Mouse (Mus musculus) heart, embryonic 16.5 days (tissue): ENCODE results near the gene Tmem186. TPM values are rescaled to one million over a fixed set of nuclear protein-coding genes. Genes with fewer than 3 reads are reported as not detected.

Experiments used
- ATAC-seq: fragments of 200-750 bp; cut with Nextera tagmentation; replicated peaks from 2 replicates; pipeline ENCODE4 v1.8.0; 2017; ENCODE audit warnings: moderate number of reproducible peaks; ENCODE audit not compliant: insufficient read depth, low FRiP score; ENCODE audit errors: extremely low read depth
- H3K27ac ChIP-seq: fragments of 300-500 bp; sonication (generic); 2 replicates; pipeline ENCODE4 v1.5.1; 2014; ENCODE audit warnings: mild to moderate bottlenecking, low read length, control low read depth, moderate library complexity
- H3K27me3 ChIP-seq: fragments of 300-500 bp; sonication (generic); 2 replicates; pipeline ENCODE4 v1.6.1; 2014; ENCODE audit warnings: low read length, mixed read lengths; ENCODE audit not compliant: control insufficient read depth, insufficient read depth
- H3K36me3 ChIP-seq: fragments of 300-500 bp; sonication (generic); 2 replicates; pipeline ENCODE4 v1.6.1; 2014; ENCODE audit not compliant: control insufficient read depth, insufficient read depth
- H3K4me1 ChIP-seq: fragments of 300-500 bp; sonication (generic); 2 replicates; pipeline ENCODE4 v1.6.1; 2014; ENCODE audit warnings: low read length, mixed read lengths; ENCODE audit not compliant: control insufficient read depth, insufficient read depth
- H3K4me2 ChIP-seq: fragments of 300-500 bp; sonication (generic); 2 replicates; pipeline ENCODE4 v1.6.1; 2014; ENCODE audit warnings: low read depth, mild to moderate bottlenecking, control low read depth, low read length
- H3K4me3 ChIP-seq: fragments of 300-500 bp; sonication (generic); 2 replicates; pipeline ENCODE4 v1.5.1; 2014; ENCODE audit warnings: mild to moderate bottlenecking, control low read depth, low read length
- H3K9ac ChIP-seq: fragments of 300-500 bp; sonication (generic); 2 replicates; pipeline ENCODE4 v1.6.1; 2014; ENCODE audit warnings: low read length, control low read depth
- H3K9me3 ChIP-seq: fragments of 300-500 bp; sonication (generic); replicated peaks from 2 replicates; pipeline ENCODE4 v1.6.1; 2016; ENCODE audit warnings: low read length; ENCODE audit not compliant: control insufficient read depth
- WGBS: fragments of 180-500 bp; shearing (Covaris S2); extraction: QIAGEN DNeasy Blood & Tissue Kit; methylation state at CpG from one replicate; pipeline ENCODE4 v1.1.7; 2014; 5-methylcytosine and 5-hydroxymethylcytosine counted together
- polyA plus RNA-seq: library from polyadenylated mRNA; unstranded; fragments of >200 nt; fragmentation: Nextera tagmentation; extraction: Ambion mirVana; gene quantifications from 2 replicates; pipeline ENCODE4 v1.2.1, GENCODE M21; 2015

Gene Tmem186
- polyA plus RNA-seq, 1 experiment from 2014 or later: 19.5 TPM

GRCm38 (mm10) chr16:8676800-8677199, 39.3 kb upstream of the Tmem186 start:
- ATAC-seq: no peak
- H3K9ac ChIP-seq: no peak overlapping the region
- no peaks in the 10 kb centered on the region for H3K36me3 ChIP-seq
- WGBS: 51% methylated on average over 4 of the region's 4 CpGs
- no peak overlapping the region for H3K4me2 ChIP-seq
- no peaks in the 10 kb centered on the region for H3K9me3 ChIP-seq
- no peaks in the 10 kb centered on the region; the same call in 1 of the 2 replicates for H3K4me1 ChIP-seq
- no peaks in the 10 kb centered on the region for H3K27me3 ChIP-seq
- no peak overlapping the region for H3K27ac ChIP-seq
- no peak overlapping the region for H3K4me3 ChIP-seq

DNA sequence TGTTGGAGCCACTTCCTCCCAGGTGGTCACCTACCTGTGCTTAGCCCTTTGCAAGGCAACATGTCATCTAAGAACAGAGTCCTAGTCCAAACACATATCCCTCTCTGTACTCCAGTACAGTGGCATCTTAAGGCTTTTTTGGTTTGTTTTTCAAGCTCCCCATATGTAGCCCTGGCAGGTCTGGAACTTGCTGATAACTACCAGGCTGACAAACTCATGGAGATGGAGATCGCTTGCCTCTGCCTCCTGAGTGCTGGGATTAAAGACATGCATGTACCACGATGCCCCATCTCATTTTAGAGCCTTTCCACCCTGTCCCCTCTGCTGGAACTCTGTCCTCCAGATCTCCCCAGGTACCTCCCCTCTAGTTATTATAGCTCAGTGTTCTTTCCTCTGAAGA, 38.7 kb upstream of the Tmem186 start:
- Histone ChIP-seq H3K27me3 (no peaks in the 10 kb centered on the region), H3K4me1 (peaks cover under 1% of the 10 kb centered on the region; the same call in 1 of the 2 replicates), H3K9ac (no peak overlapping the region), H3K9me3 (no peaks in the 10 kb centered on the region), H3K4me3 (no peak overlapping the region), H3K36me3 (no peaks in the 10 kb centered on the region), H3K4me2 (no peak overlapping the region), H3K27ac (no peak overlapping the region)
- WGBS: 69% methylated on average over 2 of the region's 2 CpGs
- ATAC-seq: no peak

- peaks cover 7% of the 10 kb centered on the region for H3K4me1 ChIP-seq
- no peak overlapping the region for H3K27ac ChIP-seq
- no peak for ATAC-seq
- no peaks in the 10 kb centered on the region for H3K36me3 ChIP-seq
- no peaks in the 10 kb centered on the region for H3K9me3 ChIP-seq
- H3K27me3 ChIP-seq: no peaks in the 10 kb centered on the region
- no peak overlapping the region for H3K4me3 ChIP-seq
- WGBS: 76% methylated on average over 8 of the region's 8 CpGs
- H3K4me2 ChIP-seq: no peak overlapping the region
- no peak overlapping the region for H3K9ac ChIP-seq
Measured at GRCm38 (mm10) chr16:8675559-8675958, 38.0 kb upstream of the Tmem186 start.

GRCm38 (mm10) chr16:8674165-8674564, 36.7 kb upstream of the Tmem186 start:
- WGBS: 5% methylated on average over 8 of the region's 8 CpGs
- Histone ChIP-seq H3K36me3 (no peaks in the 10 kb centered on the region), H3K4me3 (no peak overlapping the region), H3K27ac (no peak overlapping the region), H3K27me3 (no peaks in the 10 kb centered on the region), H3K4me2 (peak overlapping the region; percentile 17; the same call in 1 of the 2 replicates), H3K9ac (no peak overlapping the region), H3K9me3 (no peaks in the 10 kb centered on the region), H3K4me1 (peaks cover 21% of the 10 kb centered on the region)
- no peak for ATAC-seq

GRCm38 (mm10) chr16:8673343-8673742, 35.8 kb upstream of the Tmem186 start:
- no peaks in the 10 kb centered on the region for H3K36me3 ChIP-seq
- no peak for ATAC-seq

DNA sequence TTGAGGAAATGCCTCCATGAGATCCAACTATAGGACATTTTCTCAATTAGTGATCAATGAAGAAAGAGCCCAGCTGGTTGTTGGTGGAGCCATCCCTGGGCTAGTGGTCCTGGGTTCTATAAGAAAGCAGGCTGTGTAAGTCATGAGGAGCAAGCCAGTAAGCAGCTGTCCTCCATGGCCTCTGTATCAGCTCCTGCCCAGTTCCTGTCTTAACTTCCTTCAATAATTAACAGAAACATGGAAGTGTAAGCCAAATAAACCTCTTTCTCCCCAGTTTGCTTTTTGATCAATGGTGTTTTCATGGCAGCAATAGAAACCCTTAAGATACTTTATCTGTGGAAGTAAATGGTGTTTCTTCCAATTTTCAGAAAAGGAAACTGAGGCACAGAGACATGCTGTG, 35.3 kb upstream of the Tmem186 start:
- Histone ChIP-seq H3K36me3 (no peaks in the 10 kb centered on the region), H3K4me3 (no peak overlapping the region), H3K9me3 (no peaks in the 10 kb centered on the region), H3K4me2 (no peak overlapping the region), H3K4me1 (peaks cover 35% of the 10 kb centered on the region), H3K27me3 (no peaks in the 10 kb centered on the region), H3K27ac (no peak overlapping the region), H3K9ac (no peak overlapping the region)
- ATAC-seq: no peak

More at GRCm38 (mm10) chr16:8673343-8673742, 35.8 kb upstream of the Tmem186 start:
- WGBS: 65% methylated on average over 6 of the region's 6 CpGs
- no peaks in the 10 kb centered on the region for H3K9me3 ChIP-seq
- H3K4me3 ChIP-seq: no peak overlapping the region
- no peak overlapping the region for H3K27ac ChIP-seq
- no peak overlapping the region for H3K4me2 ChIP-seq
- H3K27me3 ChIP-seq: no peaks in the 10 kb centered on the region
- peaks cover 29% of the 10 kb centered on the region for H3K4me1 ChIP-seq
- no peak overlapping the region for H3K9ac ChIP-seq

- Histone ChIP-seq H3K9ac (peak overlapping the region; percentile 82), H3K9me3 (no peaks in the 10 kb centered on the region), H3K4me1 (peaks cover 39% of the 10 kb centered on the region), H3K4me2 (peak overlapping the region; percentile 94), H3K27me3 (no peaks in the 10 kb centered on the region), H3K4me3 (peak overlapping the region; percentile 86), H3K36me3 (no peaks in the 10 kb centered on the region), H3K27ac (no peak overlapping the region)
- under 1% methylated on average over 18 of the region's 18 CpGs for WGBS
- no peak for ATAC-seq
Measured at GRCm38 (mm10) chr16:8672350-8672687, 34.8 kb upstream of the Tmem186 start.

DNA sequence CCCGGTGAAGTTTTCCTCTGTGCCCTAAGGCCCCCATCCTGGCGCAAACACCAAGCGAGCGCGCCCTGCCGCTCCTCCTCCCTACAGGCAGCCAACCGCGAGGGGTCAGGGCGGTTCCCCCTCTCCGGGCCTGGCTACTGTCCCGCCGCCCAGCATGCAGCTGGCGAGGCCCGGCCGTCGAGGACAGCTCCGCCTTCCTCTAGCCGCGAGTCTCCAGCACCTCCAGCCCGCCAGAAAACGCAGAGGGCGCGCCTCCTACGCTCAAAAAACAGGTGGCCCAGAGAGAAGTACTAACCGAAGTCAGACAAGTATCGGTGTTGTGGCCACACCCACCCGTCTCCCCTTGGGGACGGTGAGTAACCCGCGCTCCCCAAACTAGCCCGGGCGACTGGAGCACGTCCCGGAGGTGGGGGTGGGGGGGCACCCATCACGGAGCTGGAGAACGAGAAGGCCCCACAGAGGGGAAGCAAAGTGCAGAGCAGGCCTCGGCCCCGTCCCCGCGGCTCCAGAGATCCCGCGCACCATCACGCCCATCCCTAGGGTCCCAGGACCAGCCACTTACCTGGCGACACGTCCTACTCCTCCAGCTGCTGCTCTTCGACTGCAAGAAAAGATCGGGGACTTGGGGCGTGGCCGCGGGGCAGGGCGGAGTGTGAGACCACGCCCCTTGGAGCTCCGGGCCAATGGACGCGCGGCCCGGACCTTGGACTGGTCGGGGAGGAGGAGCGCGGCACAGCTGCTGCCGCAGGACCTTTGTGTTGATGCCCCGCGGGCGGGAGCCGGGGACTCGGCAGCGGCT, 34.2 kb upstream of the Tmem186 start, which contains the start of gene Carhsp1:
TSS of gene Carhsp1 (minus strand) at position 605 of the 799 bp plus-strand sequence.
- WGBS: under 1% methylated on average over 67 of the region's 67 CpGs

More for the DNA sequence above, 34.2 kb upstream of the Tmem186 start, which contains the start of gene Carhsp1:
- H3K4me3 ChIP-seq: peak within 1 kb of the TSS; percentile 86
- peak within 1 kb of the TSS; percentile 82 for H3K9ac ChIP-seq
- ATAC-seq: peak; percentile 94
- no peaks in the 10 kb centered on the region for H3K9me3 ChIP-seq
- peak within 1 kb of the TSS; percentile 88 for H3K27ac ChIP-seq
- H3K4me1 ChIP-seq: peaks cover 44% of the 10 kb centered on the region
- H3K36me3 ChIP-seq: no peaks in the 10 kb centered on the region
- H3K4me2 ChIP-seq: peak within 1 kb of the TSS; percentile 94
- no peaks in the 10 kb centered on the region for H3K27me3 ChIP-seq
